Mouse (Mus musculus) 3134 (cell line): ENCODE measurements around the gene Zfp385b.

Experiments used
- DNase-seq: peaks from one replicate; pipeline ENCODE4 v3.0.0-alpha.2; 2011; ENCODE audit warnings: low spot score; ENCODE audit not compliant: insufficient read length; ENCODE audit errors: extremely low read depth

The Zfp385b gene

DNA sequence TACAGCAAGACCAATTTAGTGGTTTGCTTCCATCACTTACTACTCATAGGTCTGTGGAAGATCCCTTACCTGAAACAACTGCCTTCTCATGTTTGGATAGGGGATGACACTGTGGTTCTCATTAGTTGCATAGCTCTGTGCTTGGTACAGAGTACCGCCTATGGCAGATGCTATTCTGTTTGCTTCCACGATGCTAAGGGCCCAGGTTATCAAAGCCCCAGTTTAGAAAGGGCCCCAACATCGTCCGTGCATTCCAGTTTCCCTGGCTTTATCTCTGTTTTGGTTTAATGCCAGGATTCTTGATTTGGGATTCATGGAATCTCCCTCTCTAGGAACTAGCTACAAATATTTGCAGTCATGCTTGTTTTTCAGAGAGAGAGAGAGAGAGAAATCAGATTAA lies 292.6 kb downstream of the Zfp385b start:
- DNase-seq: no peak

DNA sequence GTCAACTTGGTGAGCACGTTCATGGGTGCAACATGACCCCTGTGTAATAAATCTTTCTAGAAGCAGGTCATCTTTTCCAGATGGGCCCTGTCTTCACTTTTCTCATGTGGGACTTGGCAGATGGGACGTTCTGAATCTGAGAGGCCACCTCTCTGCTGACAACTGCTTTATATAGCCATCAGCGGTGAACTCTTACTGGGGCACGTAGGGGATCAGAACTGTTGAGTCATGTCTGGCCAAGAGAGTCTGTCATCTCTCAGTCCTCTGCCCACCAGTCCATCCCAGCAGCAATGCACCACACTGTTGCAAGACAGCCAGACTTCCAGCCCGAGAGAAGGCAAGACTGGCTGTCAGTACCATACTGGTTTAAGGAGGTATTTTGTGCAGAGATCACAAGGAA lies 293.1 kb downstream of the Zfp385b start:
- DNase-seq: no peak

DNA sequence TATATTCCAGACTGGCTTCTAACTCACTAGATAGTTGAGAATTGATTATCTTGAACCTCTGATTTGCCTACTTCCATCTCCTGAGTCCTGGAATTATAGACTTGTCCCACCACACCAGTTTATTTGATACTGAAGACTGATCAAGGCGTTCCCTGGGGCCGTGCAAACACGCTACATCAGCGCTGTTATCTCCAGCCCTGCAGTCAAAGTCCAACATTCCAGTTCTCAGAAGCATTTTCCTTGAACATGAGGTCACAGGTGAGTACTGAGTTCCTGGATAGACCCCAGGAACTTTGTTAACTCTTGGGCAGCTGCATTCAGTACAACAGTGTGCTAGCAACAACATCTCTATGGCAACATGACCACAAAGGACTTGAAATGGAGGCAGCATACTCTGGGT lies 297.2 kb downstream of the Zfp385b start:
- DNase-seq: no peak

DNA sequence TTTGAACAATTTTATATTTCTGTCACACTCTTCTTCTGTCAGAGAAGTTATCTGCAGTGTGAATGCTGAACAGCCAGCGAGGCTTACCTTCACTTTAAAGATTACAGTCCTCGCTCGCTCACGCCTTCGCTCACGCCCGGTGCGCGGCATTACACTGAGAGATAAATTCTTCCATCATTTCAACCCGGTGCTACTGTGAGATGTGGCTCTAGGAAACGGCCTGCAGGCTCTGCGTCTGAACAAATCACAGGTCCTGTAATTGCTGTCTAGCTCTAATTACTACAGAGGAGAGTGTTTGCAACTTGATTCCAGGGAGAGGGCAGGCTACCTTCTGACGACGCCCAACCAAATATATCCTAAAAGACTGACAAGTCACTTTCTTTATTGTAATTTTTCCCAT lies 300.1 kb downstream of the Zfp385b start:
- DNase-seq: no peak

DNA sequence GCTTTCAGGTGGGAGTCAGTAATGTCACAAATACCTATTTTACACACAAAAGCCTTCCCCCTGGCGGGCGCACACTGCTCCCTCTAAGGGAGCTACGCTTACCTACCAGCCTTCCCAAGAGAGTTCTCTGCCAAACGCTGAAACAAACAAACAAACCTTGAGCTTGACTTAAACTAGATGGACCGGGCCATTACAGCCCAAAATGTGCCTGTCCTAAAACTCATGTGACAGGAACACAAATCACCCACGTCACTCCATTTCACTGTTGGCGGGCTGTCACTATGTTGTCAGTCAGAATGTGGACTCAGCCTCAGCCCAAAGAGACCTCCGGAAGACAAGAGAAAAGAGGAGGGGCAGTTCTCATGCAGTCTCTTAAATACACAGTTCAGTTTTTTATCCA lies 300.7 kb downstream of the Zfp385b start:
- DNase-seq: no peak

DNA sequence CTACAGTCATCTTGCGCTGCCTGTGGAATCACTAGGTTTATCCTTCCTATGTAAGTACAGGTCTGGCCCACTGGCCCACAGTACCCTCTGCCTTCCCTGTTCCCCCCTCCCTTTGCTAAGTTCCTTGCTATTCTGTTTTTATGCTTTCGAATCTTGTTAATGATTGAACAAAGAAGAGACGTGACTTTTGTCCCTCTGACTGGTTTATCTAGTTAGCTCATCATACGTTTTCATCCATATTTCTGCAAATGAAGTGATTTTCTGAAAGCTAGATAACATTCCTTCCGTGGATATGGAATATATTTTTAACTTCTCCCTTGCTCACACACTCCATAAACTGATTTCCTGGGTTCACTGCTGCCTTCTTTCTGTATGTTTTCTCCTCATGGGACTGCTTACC lies 302.8 kb downstream of the Zfp385b start:
- no peak for DNase-seq

DNA sequence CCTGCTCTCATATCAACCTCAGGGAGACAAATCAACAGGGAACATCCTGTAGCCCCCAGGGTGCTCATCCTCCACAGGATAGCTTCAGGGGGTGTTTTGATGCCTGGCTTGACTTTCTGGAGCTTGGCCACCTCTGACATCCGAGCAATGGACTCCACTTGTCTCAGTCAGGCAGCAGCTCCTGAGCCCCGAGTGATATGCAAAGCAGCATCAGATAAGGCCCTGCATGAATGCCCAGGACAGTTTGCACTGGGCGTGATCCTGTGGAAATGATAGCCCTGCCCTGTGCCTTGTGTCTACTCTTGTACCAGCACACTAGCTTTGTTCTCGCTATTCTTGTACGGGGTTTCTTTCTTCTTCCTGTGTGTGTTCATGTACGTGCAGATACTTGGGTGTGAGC lies 303.8 kb downstream of the Zfp385b start:
- no peak for DNase-seq

DNA sequence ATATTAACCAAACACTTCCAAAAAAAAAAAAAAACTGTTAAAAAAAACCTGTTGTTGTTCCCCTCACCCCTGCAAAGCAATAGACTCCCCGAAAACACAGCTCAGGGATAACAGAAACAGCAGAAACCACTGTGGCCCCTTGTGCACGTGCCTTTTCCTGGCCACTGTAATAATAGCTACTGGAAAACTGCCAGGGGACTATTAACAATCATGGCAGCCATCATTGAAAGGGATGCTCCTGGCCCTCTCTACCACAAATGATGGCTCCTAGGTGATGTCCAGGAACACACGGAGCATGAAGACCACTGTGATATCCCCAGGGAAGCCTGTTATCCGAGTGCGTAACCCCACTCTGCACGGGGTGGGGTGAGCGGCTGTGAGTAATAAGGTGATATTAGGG lies 304.4 kb downstream of the Zfp385b start:
- no peak for DNase-seq

DNA sequence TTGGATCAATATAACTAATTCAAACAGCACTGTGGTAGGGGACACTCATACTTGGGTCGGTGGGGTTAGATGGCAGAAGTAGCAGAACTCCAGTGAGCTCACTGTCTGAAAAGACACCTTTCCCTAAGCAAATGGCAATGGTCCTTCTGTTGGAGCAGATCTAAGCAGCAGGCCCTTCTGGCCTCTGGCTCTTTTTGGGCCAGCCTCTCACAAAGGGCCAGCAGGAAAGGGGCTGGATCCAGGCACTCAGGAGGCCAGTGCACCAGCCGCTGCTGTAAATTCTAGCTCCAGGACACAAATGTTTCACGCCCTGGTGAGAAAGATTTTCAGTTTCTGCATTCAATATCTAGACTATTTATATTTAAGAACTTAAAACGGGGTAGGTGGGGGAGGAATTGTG lies 305.0 kb downstream of the Zfp385b start:
- DNase-seq: no peak

DNA sequence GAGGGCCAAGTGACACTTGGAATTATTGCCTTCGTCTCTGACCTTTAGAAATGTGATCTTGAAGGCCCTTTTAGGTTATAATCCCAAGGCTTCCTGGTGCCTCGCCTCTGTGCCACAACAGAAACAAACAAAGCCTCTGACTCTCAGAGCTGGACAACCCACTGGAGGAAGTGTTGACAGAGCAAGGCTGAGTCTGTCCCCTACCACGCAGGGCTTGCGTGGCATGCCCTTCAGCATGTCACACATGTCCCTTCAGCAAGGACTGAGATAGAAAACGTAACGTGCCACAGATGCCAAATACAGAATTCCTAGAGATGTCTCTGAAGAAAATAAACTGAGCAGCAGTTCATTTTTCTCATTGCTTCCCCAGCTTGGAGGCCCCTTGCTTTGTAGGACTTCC lies 310.7 kb downstream of the Zfp385b start:
- no peak for DNase-seq

DNA sequence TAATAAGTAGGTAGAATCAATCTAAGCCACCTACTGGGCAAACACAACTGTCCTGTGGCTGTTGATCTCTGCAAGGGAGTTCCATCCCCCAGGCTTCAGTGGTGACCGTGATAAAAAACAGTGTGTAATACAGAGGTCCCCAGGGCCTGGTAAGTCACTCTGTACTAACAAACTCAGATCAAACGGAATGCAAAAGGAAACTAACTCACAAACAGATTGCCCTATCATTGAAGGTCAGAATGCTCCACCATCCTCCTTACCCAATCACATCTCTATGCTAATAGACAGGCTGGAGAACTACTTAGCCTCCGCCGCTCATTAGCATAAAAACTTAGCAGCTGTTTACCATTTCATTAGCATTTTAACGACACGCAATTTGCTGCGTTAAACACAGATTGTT lies 313.1 kb downstream of the Zfp385b start:
- no peak for DNase-seq

DNA sequence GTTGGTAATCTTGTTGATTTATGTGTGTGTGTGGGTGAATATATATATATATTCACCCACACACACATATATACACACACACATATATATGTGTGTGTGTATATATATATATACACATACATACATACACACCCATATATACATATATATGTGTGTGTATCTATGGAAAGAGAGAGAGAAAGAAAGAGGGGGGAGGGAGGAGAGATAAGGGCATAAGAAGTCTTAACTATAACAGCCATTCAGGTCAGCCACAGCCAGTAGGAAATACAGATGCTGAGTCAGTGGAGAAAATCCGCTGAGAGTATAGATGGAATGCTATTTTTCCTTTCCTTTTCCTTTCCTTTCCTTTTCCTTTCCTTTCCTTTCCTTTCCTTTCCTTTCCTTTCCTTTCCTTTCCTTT lies 313.8 kb downstream of the Zfp385b start:
- DNase-seq: no peak

DNA sequence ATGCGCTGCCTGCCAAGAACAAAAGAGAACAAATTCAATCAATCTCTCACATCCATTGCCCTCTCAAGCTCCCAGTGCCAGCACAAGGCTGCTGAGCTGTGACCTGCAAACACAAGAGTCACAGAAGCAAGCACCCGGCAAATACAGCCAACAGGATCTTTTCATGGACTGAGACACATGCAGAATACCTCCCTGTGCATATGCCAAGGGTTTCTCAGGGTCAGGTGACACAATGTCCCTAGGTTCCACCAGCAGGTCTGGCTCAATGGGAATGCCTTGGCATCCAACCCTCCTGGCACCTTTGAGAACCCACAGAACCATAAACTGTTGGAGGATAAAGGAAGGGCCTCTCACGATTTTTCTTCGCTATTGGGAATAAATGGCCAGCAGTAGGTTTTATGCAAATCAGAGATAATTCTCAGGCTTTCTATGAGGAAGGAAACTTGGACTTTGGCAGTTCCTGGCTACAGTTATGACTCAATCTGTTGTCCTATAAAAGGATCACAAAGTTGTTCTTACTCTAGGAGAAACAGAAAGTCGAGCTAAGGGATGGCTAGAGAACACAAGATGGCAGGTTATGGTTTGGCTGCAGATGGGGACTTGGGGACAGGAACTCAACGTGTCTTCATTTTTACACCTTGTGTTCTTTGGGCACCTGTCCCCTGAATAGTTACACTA lies 315.6 kb downstream of the Zfp385b start:
- DNase-seq: no peak

DNA sequence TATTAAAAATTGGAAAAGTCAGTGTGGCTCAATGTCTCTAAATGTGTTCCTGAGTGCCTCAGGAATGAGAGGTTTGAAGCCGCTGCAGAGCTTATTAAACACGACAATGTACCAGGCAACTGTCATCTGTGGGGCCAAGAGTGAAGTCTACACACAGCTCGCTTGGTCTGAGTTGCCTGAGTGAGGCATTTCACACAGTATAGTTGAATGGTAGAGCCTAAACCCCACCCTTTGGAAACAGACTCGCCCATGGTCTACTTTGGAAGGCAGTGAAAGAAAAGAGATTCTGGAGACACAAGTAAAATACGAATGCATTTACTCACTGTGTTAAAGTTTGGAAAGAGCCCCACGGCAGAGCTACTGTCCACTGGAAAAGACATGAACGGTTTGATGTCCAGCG lies 316.2 kb downstream of the Zfp385b start:
- DNase-seq: no peak

DNA sequence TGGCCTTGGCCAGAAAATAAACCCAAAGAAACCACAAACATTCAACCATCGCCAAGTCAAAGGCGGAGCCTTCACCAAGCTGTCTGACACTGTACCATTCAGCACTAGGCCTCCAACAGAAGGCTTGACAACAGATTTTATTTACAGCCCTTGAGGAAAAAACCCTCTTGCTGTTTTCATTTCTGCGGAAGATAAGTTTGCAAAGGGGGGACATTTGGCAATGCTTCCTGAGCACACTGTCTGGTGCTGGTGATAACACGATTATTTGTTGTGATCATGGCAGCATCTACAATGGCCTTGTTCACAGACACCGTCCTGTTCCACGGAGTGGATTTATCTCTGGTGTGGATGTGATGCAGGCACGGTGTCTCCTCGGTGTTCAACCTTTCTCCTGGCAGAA lies 317.0 kb downstream of the Zfp385b start:
- no peak for DNase-seq

DNA sequence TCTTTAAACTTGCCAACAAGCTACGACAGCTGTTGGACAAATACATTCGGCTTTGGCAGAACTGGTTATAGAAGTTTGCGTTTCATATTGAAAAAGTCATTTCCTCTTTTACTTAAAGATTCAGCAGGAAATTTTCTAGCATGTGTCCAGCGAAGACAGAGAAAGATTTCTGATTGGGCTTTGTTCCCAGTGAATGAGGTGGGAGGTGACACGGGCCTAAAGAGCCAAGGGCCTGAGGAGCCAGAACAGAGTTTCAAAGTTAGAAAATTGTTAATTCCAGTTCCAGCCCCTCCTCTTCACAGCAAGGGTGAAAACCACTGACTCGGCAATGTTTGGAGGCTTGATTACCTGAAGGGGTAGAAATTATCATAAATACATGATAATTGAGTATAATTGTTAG lies 319.0 kb downstream of the Zfp385b start:
- no peak for DNase-seq

DNA sequence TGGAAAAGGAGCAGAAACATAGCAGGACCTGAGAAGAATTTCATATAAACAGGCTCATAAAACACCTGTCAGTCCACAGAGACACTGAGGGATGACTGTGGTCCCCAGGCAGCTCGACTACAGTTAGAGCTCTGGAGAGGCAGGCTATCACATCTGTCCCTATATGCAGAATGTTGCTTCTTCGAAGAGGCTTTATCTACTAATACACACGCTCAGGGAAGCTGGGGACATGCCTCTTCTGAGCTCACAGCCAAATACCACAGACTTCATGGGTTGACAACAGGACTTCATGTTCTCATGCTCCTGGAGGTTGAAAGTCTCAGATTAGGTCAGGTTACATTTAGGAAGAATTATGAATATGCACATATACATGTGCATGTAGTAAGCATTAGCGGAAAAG lies 321.1 kb downstream of the Zfp385b start:
- no peak for DNase-seq

DNA sequence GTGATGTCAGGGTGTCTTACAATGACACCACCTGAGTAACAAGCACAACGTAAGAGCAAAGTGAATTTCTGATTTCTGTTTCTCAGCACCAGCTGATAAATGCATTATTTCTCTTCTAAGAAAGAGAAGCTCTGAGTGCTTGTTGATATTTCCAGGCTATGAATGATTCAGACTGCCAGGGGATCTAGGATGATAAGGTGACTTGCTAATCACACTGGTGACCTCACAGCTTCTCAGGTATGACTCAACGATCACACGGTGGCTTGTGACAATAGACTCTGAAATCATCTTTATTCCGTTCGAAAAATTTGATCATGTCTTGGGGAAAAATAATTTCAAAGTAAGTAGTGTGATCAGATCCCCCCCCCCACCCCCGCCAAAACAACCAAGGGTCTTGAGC lies 321.5 kb downstream of the Zfp385b start:
- no peak for DNase-seq

DNA sequence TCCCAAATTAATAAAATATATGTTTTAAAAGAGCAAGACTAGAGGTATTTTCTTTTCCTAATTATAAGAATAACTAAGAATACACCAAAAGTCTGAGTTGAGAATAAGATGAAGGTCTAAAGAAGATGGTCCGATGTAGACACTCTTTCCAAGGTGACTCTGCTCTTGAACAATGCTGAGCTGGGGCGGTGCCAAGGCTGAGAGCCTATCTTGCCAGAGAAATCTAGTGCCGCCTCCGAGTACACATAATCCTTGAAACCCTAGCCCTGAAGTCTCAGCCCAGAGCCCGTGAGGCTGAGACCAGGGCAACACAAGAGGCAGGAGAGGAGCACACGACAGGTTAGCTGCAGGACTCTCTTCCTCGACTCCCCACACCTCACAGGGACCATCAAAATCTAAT lies 323.4 kb downstream of the Zfp385b start:
- DNase-seq: no peak

DNA sequence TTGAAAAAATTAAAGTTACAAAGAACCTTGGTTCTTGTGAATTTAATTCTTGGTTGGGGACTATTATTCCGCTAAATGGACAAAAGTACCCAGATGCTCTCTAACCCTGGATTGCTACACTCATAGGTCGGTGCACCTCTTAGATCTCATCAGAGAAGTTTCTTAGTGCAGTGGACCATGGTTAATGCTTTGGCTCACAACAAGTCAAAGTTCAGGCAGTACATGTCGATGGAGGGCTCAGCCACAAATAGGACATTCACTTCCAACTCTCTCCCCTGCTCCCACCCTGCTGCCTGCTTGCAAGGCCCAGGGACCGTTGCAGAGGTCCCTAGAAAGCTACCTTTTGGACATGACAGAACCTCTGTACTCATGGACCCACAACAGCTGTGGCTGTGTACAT lies 324.1 kb downstream of the Zfp385b start:
- DNase-seq: no peak

DNA sequence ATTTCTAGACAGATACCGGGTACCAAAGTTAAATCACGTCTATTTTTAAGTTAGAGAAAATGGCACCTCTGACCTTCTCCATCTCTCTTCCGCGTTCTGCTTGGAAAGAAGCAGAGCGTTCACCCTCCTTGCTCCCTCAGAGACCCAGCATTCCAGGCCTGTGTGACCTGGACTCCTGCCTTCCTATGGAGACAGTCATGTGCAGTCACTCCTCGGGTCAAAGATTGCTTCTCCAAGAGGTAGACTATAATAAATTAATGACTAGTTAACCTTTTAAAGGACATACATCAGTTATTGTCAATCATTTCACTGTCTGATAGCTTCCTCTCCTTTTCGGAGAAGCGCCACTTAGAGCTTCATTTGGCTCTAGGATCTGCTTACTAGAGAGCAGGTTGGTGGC lies 325.7 kb downstream of the Zfp385b start:
- no peak for DNase-seq

DNA sequence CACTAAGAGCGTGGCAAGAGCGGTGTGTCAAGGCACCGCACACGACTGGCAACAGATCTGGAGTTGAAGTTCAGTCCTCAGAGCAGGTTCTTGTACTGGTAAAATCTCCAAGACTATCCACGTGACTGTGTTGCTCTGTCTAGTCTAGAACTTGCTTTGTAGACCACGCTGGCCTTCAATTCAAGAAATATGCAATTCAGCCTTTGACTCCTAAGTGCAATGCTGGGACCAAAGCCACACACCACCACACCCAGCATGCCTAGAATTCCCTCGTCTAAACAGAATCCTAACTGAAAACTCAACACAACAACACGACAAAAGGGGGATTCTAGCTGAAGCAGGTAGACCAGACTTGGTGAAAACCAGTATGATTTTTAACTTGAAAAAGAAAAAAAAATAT lies 332.3 kb downstream of the Zfp385b start:
- no peak for DNase-seq

DNA sequence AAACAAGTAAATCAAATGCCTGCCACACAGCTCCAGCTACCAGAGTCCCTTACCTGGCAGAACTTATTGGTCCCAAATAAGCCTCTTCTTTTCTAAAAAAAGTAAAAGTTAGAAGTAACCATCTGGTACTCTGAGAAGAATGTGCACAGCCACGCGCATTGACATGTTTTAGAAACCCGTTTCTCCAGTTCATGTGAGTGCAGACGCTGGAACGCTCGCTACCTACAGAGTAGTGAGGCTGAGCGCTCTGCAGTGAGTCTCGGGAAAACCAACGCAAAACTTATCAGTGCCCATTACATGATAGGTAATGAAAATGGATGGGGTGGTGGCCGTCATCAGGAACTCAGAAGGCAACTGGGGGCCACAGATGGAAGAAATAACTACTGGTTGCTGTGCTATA lies 338.2 kb downstream of the Zfp385b start:
- DNase-seq: no peak
